11 mouse cellular contexts compared by ENCODE assay signal in genomic region chr12:35853159-35853558, GRCm38 (mm10).
A peak's percentile ranks its signal among the peaks of the same experiment; 100 is the strongest.
DNase-seq lines count a peak whose midpoint lies in the region; ATAC-seq and TF ChIP-seq lines count a peak whose summit lies in the region.
"Had no signal": no experiment of that assay in that cellular context is flagged by ENCODE, and none has a peak within 500 bp of the region (broad histone marks: within the 10 kb centered on the region; RNA-seq: fewer than 3 reads in every experiment).

No protein-coding gene starts in this region.

- H3K9ac ChIP-seq in limb, embryonic 11.5 days (ENCODE audit: low read length) = no peak overlapping the region
- H3K9ac ChIP-seq: liver, postnatal 0 days had no signal

- no peak overlapping the region for H3K27ac ChIP-seq in limb, embryonic 11.5 days (replicated peaks; ENCODE audit: low read depth, low read length)
- no peak overlapping the region for H3K27ac ChIP-seq in limb, embryonic 10.5 days
- H3K27ac ChIP-seq in thymus, adult 2 months (ENCODE audit: control insufficient read depth, insufficient read depth, low read length) = no peak overlapping the region
- H3K27ac ChIP-seq: heart, adult 2 months had no signal

- no peak for TF ChIP-seq POLR2A in thymus, adult 2 months (IDR thresholded peaks at IDR 0.05; ENCODE audit: control insufficient read depth, extremely low read depth, insufficient read depth, low read length, poor library complexity)

- no peak for ATAC-seq in limb, embryonic 11.5 days (ENCODE audit: insufficient number of reproducible peaks, low FRiP score, low TSS enrichment, low read depth)
- ATAC-seq in erythroid progenitor cell, adult 5-6 weeks (replicated peaks; ENCODE audit: low FRiP score, poor library complexity, severe bottlenecking) = no peak
- ATAC-seq: liver, postnatal 0 days had no signal

- no peaks in the 10 kb centered on the region for H3K36me3 ChIP-seq in limb, embryonic 11.5 days (ENCODE audit: control insufficient read depth, insufficient read depth, low read length)
- H3K36me3 ChIP-seq in limb, embryonic 10.5 days = no peaks in the 10 kb centered on the region
- H3K36me3 ChIP-seq in thymus, adult 2 months (ENCODE audit: control insufficient read depth, insufficient read depth, low read length) = no peaks in the 10 kb centered on the region

- DNase-seq in limb, embryonic 11.5 days (ENCODE audit: low spot score) = peak; percentile 12
- no peak for DNase-seq in limb, embryonic 10.5 days (ENCODE audit: low spot score)
- peak; percentile 18 to 59 for DNase-seq in frontal cortex, postnatal 14 days (ENCODE audit: low spot score in 2 of 2)
- peak; percentile 56 to 67 for DNase-seq in layer of hippocampus, adult 8-10 months (ENCODE audit: low spot score in 2 of 2)
- DNase-seq in right cerebral cortex, postnatal 14 days = peak; percentile 23
- no peak for DNase-seq in natural killer cell, adult 2 months (ENCODE audit: low spot score in 2 of 2)
- DNase-seq in thymus, adult 2 months = no peak
- DNase-seq: cerebellum, adult 18-20 months; liver, postnatal 0 days had no signal

- no peak overlapping the region for H3K4me2 ChIP-seq in limb, embryonic 11.5 days (ENCODE audit: low read depth, severe bottlenecking)

- H3K4me1 ChIP-seq in limb, embryonic 11.5 days (ENCODE audit: control insufficient read depth, insufficient read depth, low read length) = no peaks in the 10 kb centered on the region
- no peaks in the 10 kb centered on the region for H3K4me1 ChIP-seq in limb, embryonic 10.5 days
- no peaks in the 10 kb centered on the region for H3K4me1 ChIP-seq in thymus, adult 2 months (replicated peaks; ENCODE audit: control insufficient read depth, insufficient read depth, low read length)

- H3K4me3 ChIP-seq in limb, embryonic 11.5 days (ENCODE audit: low read depth, low read length) = no peak overlapping the region
- no peak overlapping the region for H3K4me3 ChIP-seq in limb, embryonic 10.5 days
- no peak overlapping the region for H3K4me3 ChIP-seq in thymus, adult 2 months (ENCODE audit: control insufficient read depth, insufficient read depth, low read length)
- H3K4me3 ChIP-seq: heart, adult 2 months had no signal

- 75% methylated on average over 4 of the region's 4 CpGs for WGBS in limb, embryonic 11.5 days
- WGBS in limb, embryonic 10.5 days = 89% methylated on average over 4 of the region's 4 CpGs
- 97% methylated on average over 4 of the region's 4 CpGs for WGBS in thymus, adult 2 months

- H3K9me3 ChIP-seq in limb, embryonic 11.5 days (ENCODE audit: control insufficient read depth, low read length) = no peaks in the 10 kb centered on the region
- H3K9me3 ChIP-seq in limb, embryonic 10.5 days (replicated peaks) = no peaks in the 10 kb centered on the region

- no peak for TF ChIP-seq CTCF in thymus, adult 2 months (IDR thresholded peaks at IDR 0.05; ENCODE audit: borderline replicate concordance, control insufficient read depth, extremely low read depth, insufficient read depth, low read length, poor library complexity)

- no peaks in the 10 kb centered on the region for H3K27me3 ChIP-seq in limb, embryonic 11.5 days (ENCODE audit: control insufficient read depth, insufficient read depth, low read length)
- no peaks in the 10 kb centered on the region for H3K27me3 ChIP-seq in limb, embryonic 10.5 days (ENCODE audit: low read depth, poor library complexity, severe bottlenecking)
- no peaks in the 10 kb centered on the region for H3K27me3 ChIP-seq in thymus, adult 2 months (ENCODE audit: control insufficient read depth, insufficient read depth, low read length)

Comparison
In these comparisons a context has a peak if more than half of its experiments do, and no peak if none do; other contexts are left out.
1. DNase-seq: peak in limb, embryonic 11.5 days (single experiment), frontal cortex, postnatal 14 days (2 of 2), layer of hippocampus, adult 8-10 months (2 of 2) and right cerebral cortex, postnatal 14 days (single experiment); none in limb, embryonic 10.5 days (single experiment), natural killer cell, adult 2 months (0 of 2) and thymus, adult 2 months (single experiment).